In the genomic region with DNA sequence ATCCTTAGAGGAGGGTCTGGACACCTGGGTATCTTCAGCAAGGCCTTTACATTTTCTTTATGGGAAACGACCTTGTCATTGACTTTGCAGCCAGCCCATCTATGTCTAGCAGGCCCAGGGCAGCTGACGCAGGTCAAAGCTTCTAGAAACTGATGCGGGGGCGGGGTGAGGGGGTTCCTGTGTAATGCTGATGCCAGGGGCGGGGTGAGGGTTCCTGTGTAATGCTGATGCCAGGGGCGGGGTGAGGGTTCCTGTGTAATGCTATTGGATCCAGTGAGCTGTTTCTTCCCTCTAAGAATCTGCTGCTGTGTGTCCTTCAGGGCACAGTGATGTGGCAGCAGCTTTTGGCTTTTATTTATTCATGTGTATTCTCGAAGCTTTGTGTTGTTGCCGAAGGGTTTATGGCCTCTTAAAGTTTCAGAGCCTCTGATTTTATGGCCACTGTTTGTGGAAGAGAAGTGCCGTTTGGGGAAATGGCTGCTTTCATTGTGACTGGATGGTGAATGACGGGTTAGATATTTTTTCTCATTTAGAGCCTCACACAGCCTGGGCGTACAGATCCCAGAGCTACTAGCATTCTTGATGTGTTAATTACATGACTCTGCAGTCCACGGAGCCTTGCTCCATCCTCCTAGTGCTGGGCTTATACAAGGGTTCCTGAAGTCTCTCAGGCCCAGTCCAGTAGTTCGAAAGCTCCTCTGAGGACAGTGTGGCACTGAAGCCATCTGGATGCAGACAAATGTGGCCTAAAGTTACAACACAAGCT, we compare ENCODE assay signal across 14 mouse cellular contexts.
A peak's percentile ranks its signal among the peaks of the same experiment; 100 is the strongest.
DNase-seq lines count a peak whose midpoint lies in the region; ATAC-seq and TF ChIP-seq lines count a peak whose summit lies in the region.
"Had no signal": no experiment of that assay in that cellular context is flagged by ENCODE, and none has a peak within 500 bp of the region (broad histone marks: within the 10 kb centered on the region; RNA-seq: fewer than 3 reads in every experiment).

No protein-coding gene starts in this region.

- no peak overlapping the region for H3K4me2 ChIP-seq in neural tube, embryonic 14.5 days (ENCODE audit: low read depth, low read length)
- H3K4me2 ChIP-seq in heart, embryonic 12.5 days: no peak overlapping the region
- H3K4me2 ChIP-seq: intestine, embryonic 15.5 days; midbrain, embryonic 13.5 days had no signal

- WGBS in neural tube, embryonic 14.5 days: 27% methylated on average over 13 of the region's 13 CpGs
- 67% methylated on average over 13 of the region's 13 CpGs for WGBS in heart, embryonic 12.5 days

- DNase-seq in layer of hippocampus, adult 11-12 months (ENCODE audit: low spot score): peak; percentile 43
- DNase-seq in layer of hippocampus, postnatal 14 days (ENCODE audit: low spot score in 2 of 2): no peak
- DNase-seq: adrenal gland, postnatal 10 days; cerebellum, adult 18-20 months; forebrain, postnatal 0 days; heart, adult 2 months had no signal

- peak; percentile 26; the same call in 1 of the 2 replicates for ATAC-seq in granulocyte monocyte progenitor cell, adult 5-6 weeks (replicated peaks; ENCODE audit: poor library complexity, severe bottlenecking)
- peak; percentile 76 for ATAC-seq in neural tube, embryonic 14.5 days (ENCODE audit: low read depth)
- no peak for ATAC-seq in heart, embryonic 12.5 days (ENCODE audit: insufficient number of reproducible peaks, low FRiP score)
- ATAC-seq in megakaryocyte-erythroid progenitor cell, adult 5-6 weeks (replicated peaks; ENCODE audit: low FRiP score, low TSS enrichment, poor library complexity, severe bottlenecking): no peak
- ATAC-seq: forebrain, postnatal 0 days; intestine, embryonic 15.5 days; midbrain, embryonic 13.5 days had no signal

- TF ChIP-seq CTCF in ES-Bruce4 (IDR thresholded peaks at IDR 0.05; ENCODE audit: low read depth, low read length): no peak

- no peaks in the 10 kb centered on the region for H3K36me3 ChIP-seq in ES-Bruce4 (ENCODE audit: control insufficient read depth, insufficient read depth, low read length, poor library complexity, severe bottlenecking)
- no peaks in the 10 kb centered on the region for H3K36me3 ChIP-seq in neural tube, embryonic 14.5 days (ENCODE audit: control insufficient read depth, insufficient read depth, low read length)
- no peaks in the 10 kb centered on the region for H3K36me3 ChIP-seq in heart, embryonic 12.5 days
- H3K36me3 ChIP-seq: intestine, embryonic 15.5 days; midbrain, embryonic 13.5 days had no signal

- H3K9me3 ChIP-seq in ES-Bruce4 (replicated peaks; ENCODE audit: control insufficient read depth, insufficient read depth, low read length, poor library complexity, severe bottlenecking): no peaks in the 10 kb centered on the region
- no peaks in the 10 kb centered on the region for H3K9me3 ChIP-seq in neural tube, embryonic 14.5 days (ENCODE audit: control insufficient read depth, low read length)
- peaks cover 15% of the 10 kb centered on the region for H3K9me3 ChIP-seq in heart, embryonic 12.5 days (replicated peaks)
- H3K9me3 ChIP-seq: intestine, embryonic 15.5 days had no signal

- peak; percentile 67; the same call in 1 of the 2 replicates for TF ChIP-seq EP300 in ES-Bruce4 (IDR thresholded peaks at IDR 0.05; ENCODE audit: insufficient read depth, low read depth, low read length)

- no peak for TF ChIP-seq POLR2A in ES-Bruce4 (IDR thresholded peaks at IDR 0.05; ENCODE audit: insufficient read depth, low read length)

- no peak overlapping the region; the same call in 1 of the 2 replicates for H3K27ac ChIP-seq in ES-Bruce4 (ENCODE audit: insufficient read depth, low read length)
- peak overlapping the region; percentile 66; the same call in 1 of the 2 replicates for H3K27ac ChIP-seq in neural tube, embryonic 14.5 days (ENCODE audit: low read depth, low read length)
- H3K27ac ChIP-seq in heart, embryonic 12.5 days (ENCODE audit: poor library complexity, severe bottlenecking): no peak overlapping the region
- H3K27ac ChIP-seq: heart, adult 2 months; intestine, embryonic 15.5 days; liver, embryonic 14.5 days; midbrain, embryonic 13.5 days had no signal

- H3K9ac ChIP-seq in ES-Bruce4 (ENCODE audit: low read depth, poor library complexity, severe bottlenecking): no peak overlapping the region
- H3K9ac ChIP-seq in neural tube, embryonic 14.5 days (replicated peaks; ENCODE audit: low read depth, low read length): no peak overlapping the region
- H3K9ac ChIP-seq in heart, embryonic 12.5 days: no peak overlapping the region
- H3K9ac ChIP-seq: forebrain, postnatal 0 days; intestine, embryonic 15.5 days; liver, embryonic 14.5 days; midbrain, embryonic 13.5 days had no signal

- no peak overlapping the region for H3K4me3 ChIP-seq in ES-Bruce4 (ENCODE audit: low read depth, low read length)
- H3K4me3 ChIP-seq in neural tube, embryonic 14.5 days (ENCODE audit: low read depth, low read length): no peak overlapping the region
- H3K4me3 ChIP-seq in heart, embryonic 12.5 days: no peak overlapping the region
- H3K4me3 ChIP-seq: heart, adult 2 months; intestine, embryonic 15.5 days; midbrain, embryonic 13.5 days had no signal

- H3K4me1 ChIP-seq in ES-Bruce4 (ENCODE audit: control insufficient read depth, insufficient read depth, low read length): peaks cover 6% of the 10 kb centered on the region
- peaks cover 11% of the 10 kb centered on the region for H3K4me1 ChIP-seq in neural tube, embryonic 14.5 days (ENCODE audit: control insufficient read depth, insufficient read depth, low read length)
- peaks cover 16% of the 10 kb centered on the region for H3K4me1 ChIP-seq in heart, embryonic 12.5 days (replicated peaks)
- H3K4me1 ChIP-seq: intestine, embryonic 15.5 days had no signal

- H3K27me3 ChIP-seq in ES-Bruce4 (ENCODE audit: control insufficient read depth, insufficient read depth, low read length, poor library complexity, severe bottlenecking): no peaks in the 10 kb centered on the region
- no peaks in the 10 kb centered on the region for H3K27me3 ChIP-seq in neural tube, embryonic 14.5 days (ENCODE audit: control insufficient read depth, insufficient read depth, low read length)
- H3K27me3 ChIP-seq in heart, embryonic 12.5 days (replicated peaks): no peaks in the 10 kb centered on the region
- H3K27me3 ChIP-seq: intestine, embryonic 15.5 days; midbrain, embryonic 13.5 days had no signal

Comparison
In these comparisons a context has a peak if more than half of its experiments do, and no peak if none do; other contexts are left out.
1. ATAC-seq: peak in granulocyte monocyte progenitor cell, adult 5-6 weeks (single experiment) and neural tube, embryonic 14.5 days (single experiment); none in heart, embryonic 12.5 days (single experiment) and megakaryocyte-erythroid progenitor cell, adult 5-6 weeks (single experiment).